Mouse (Mus musculus) intestine, embryonic 14.5 days (tissue): ENCODE measurements around the gene Emc8. TPM values are rescaled to one million over a fixed set of nuclear protein-coding genes. Genes with fewer than 3 reads are reported as not detected.
A peak's percentile ranks its signal among the peaks of the same experiment; 100 is the strongest.
"Not testable (repeated sequence)": the region's sequence is repeated elsewhere in the genome, so short reads cannot be mapped to it uniquely, and the experiment has no call there.

Experiments used
- ATAC-seq: fragments of 200-750 bp; cut with Nextera tagmentation; replicated peaks from 2 replicates; pipeline ENCODE4 v1.8.0; 2017; ENCODE audit warnings: low read depth, moderate number of reproducible peaks, moderate TSS enrichment, moderate library complexity; ENCODE audit not compliant: low FRiP score, low TSS enrichment
- DNase-seq: peaks from one replicate; pipeline ENCODE4 v3.0.0-alpha.2; 2018; ENCODE audit warnings: low spot score
- H3K27ac ChIP-seq: fragments of 300-500 bp; sonication (generic); 2 replicates; pipeline ENCODE4 v1.5.1; 2014; ENCODE audit warnings: low read depth, mild to moderate bottlenecking, control low read depth
- H3K27me3 ChIP-seq: fragments of 300-500 bp; sonication (generic); replicated peaks from 2 replicates; pipeline ENCODE4 v1.6.1; 2014; ENCODE audit warnings: low read length, control low read depth; ENCODE audit not compliant: control insufficient read depth, insufficient read depth
- H3K36me3 ChIP-seq: fragments of 300-500 bp; sonication (generic); 2 replicates; pipeline ENCODE4 v1.6.1; 2014; ENCODE audit warnings: low read length, control low read depth; ENCODE audit not compliant: control insufficient read depth, insufficient read depth
- H3K4me1 ChIP-seq: fragments of 300-500 bp; sonication (generic); replicated peaks from 2 replicates; pipeline ENCODE4 v1.6.1; 2014; ENCODE audit warnings: low read length, control low read depth, mixed read lengths; ENCODE audit not compliant: control insufficient read depth, insufficient read depth
- H3K4me2 ChIP-seq: fragments of 300-500 bp; sonication (generic); 2 replicates; pipeline ENCODE4 v1.6.1; 2014; ENCODE audit warnings: low read length
- H3K4me3 ChIP-seq: fragments of 300-500 bp; sonication (generic); 2 replicates; pipeline ENCODE4 v1.5.1; 2014; ENCODE audit warnings: low read depth, low read length, control low read depth, mixed read lengths
- H3K9ac ChIP-seq: fragments of 300-500 bp; sonication (generic); 2 replicates; pipeline ENCODE4 v1.6.1; 2014; ENCODE audit warnings: mild to moderate bottlenecking, low read length
- H3K9me3 ChIP-seq: fragments of 300-500 bp; sonication (generic); 2 replicates; pipeline ENCODE4 v1.6.1; 2016; ENCODE audit warnings: low read length, control low read depth; ENCODE audit not compliant: control insufficient read depth
- WGBS: fragments of 180-500 bp; shearing (Covaris S2); extraction: QIAGEN DNeasy Blood & Tissue Kit; methylation state at CpG from one replicate; pipeline ENCODE4 v1.1.7; 2014; 5-methylcytosine and 5-hydroxymethylcytosine counted together
- polyA plus RNA-seq: library from polyadenylated mRNA; unstranded; fragments of >200 nt; fragmentation: Nextera tagmentation; extraction: Ambion mirVana; gene quantifications from 2 replicates; pipeline ENCODE4 v1.2.1, GENCODE M21; 2014

The Emc8 gene
- polyA plus RNA-seq, 1 experiment from 2014 or later: 294 TPM

GRCm38 (mm10) chr8:120681113-120681512, 12.7 kb upstream of the Emc8 start:
- no peak for ATAC-seq

GRCm38 (mm10) chr8:120680405-120680804, 12.0 kb upstream of the Emc8 start:
- not testable (repeated sequence) for H3K4me2 ChIP-seq, H3K9me3 ChIP-seq, H3K27ac ChIP-seq, H3K27me3 ChIP-seq, ATAC-seq, H3K36me3 ChIP-seq, H3K4me3 ChIP-seq, H3K9ac ChIP-seq
- peak; percentile 79 for DNase-seq
- peaks cover 18% of the 10 kb centered on the region for H3K4me1 ChIP-seq
- whole genome bisulfite sequencing: 59% methylated on average over 7 of the region's 7 CpGs

More at GRCm38 (mm10) chr8:120681113-120681512, 12.7 kb upstream of the Emc8 start:
- DNase-seq: no peak
- no peaks in the 10 kb centered on the region for H3K36me3 ChIP-seq
- H3K9ac ChIP-seq: no peak overlapping the region
- no peak overlapping the region for H3K4me2 ChIP-seq
- peaks cover 22% of the 10 kb centered on the region for H3K4me1 ChIP-seq
- no peaks in the 10 kb centered on the region for H3K9me3 ChIP-seq
- H3K27me3 ChIP-seq: no peaks in the 10 kb centered on the region
- H3K4me3 ChIP-seq: no peak overlapping the region
- H3K27ac ChIP-seq: no peak overlapping the region
- 76% methylated on average over 10 of the region's 10 CpGs for WGBS

GRCm38 (mm10) chr8:120679629-120680387, 11.4 kb upstream of the Emc8 start:
- no peak overlapping the region for H3K27ac ChIP-seq
- H3K9me3 ChIP-seq: no peaks in the 10 kb centered on the region
- H3K27me3 ChIP-seq: no peaks in the 10 kb centered on the region
- DNase-seq (no peak), ATAC-seq (no peak)
- no peaks in the 10 kb centered on the region for H3K36me3 ChIP-seq
- H3K4me2 ChIP-seq: no peak overlapping the region
- no peak overlapping the region for H3K4me3 ChIP-seq
- H3K9ac ChIP-seq: no peak overlapping the region
- peaks cover 12% of the 10 kb centered on the region for H3K4me1 ChIP-seq
- WGBS: 41% methylated on average over 11 of the region's 11 CpGs

GRCm38 (mm10) chr8:120678447-120678846, 10.1 kb upstream of the Emc8 start:
- peaks cover 1% of the 10 kb centered on the region; the same call in 1 of the 2 replicates for H3K4me1 ChIP-seq
- H3K36me3 ChIP-seq: peaks cover 7% of the 10 kb centered on the region; the same call in 1 of the 2 replicates
- no peak overlapping the region for H3K9ac ChIP-seq
- ATAC-seq (peak; percentile 59), DNase-seq (peak; percentile 98)
- H3K27me3 ChIP-seq: no peaks in the 10 kb centered on the region
- H3K9me3 ChIP-seq: no peaks in the 10 kb centered on the region
- H3K4me3 ChIP-seq: no peak overlapping the region
- H3K27ac ChIP-seq: no peak overlapping the region
- 14% methylated on average over 10 of the region's 10 CpGs for WGBS
- H3K4me2 ChIP-seq: no peak overlapping the region

- WGBS: 72% methylated on average over 8 of the region's 8 CpGs
- peaks cover 34% of the 10 kb centered on the region for H3K36me3 ChIP-seq
- no peak overlapping the region for H3K27ac ChIP-seq
- no peaks in the 10 kb centered on the region for H3K9me3 ChIP-seq
- no peak overlapping the region for H3K9ac ChIP-seq
- no peak overlapping the region for H3K4me3 ChIP-seq
- no peak for ATAC-seq
- H3K27me3 ChIP-seq: no peaks in the 10 kb centered on the region
- H3K4me2 ChIP-seq: no peak overlapping the region
- no peaks in the 10 kb centered on the region; the same call in 1 of the 2 replicates for H3K4me1 ChIP-seq
- no peak for DNase-seq
Observed at GRCm38 (mm10) chr8:120675718-120676117, 7.3 kb upstream of the Emc8 start.

- peaks cover 9% of the 10 kb centered on the region; the same call in 1 of the 2 replicates for H3K4me1 ChIP-seq
- no peak overlapping the region for H3K4me2 ChIP-seq
- H3K4me3 ChIP-seq: no peak overlapping the region
- no peaks in the 10 kb centered on the region for H3K27me3 ChIP-seq
- no peak overlapping the region for H3K9ac ChIP-seq
- H3K9me3 ChIP-seq: no peaks in the 10 kb centered on the region
- H3K36me3 ChIP-seq: peaks cover 45% of the 10 kb centered on the region
- DNase-seq (no peak), ATAC-seq (no peak)
- no peak overlapping the region for H3K27ac ChIP-seq
- 93% methylated on average over 7 of the region's 7 CpGs for WGBS
Observed at GRCm38 (mm10) chr8:120673298-120673697, 4.9 kb upstream of the Emc8 start.

- DNase-seq (no peak), ATAC-seq (no peak)
- 92% methylated on average over 16 of the region's 16 CpGs for WGBS
- no peak overlapping the region for H3K4me2 ChIP-seq
- H3K4me1 ChIP-seq: peaks cover 9% of the 10 kb centered on the region; the same call in 1 of the 2 replicates
- no peaks in the 10 kb centered on the region for H3K27me3 ChIP-seq
- H3K4me3 ChIP-seq: no peak overlapping the region
- H3K9ac ChIP-seq: no peak overlapping the region
- H3K27ac ChIP-seq: no peak overlapping the region
- H3K9me3 ChIP-seq: no peaks in the 10 kb centered on the region
- peaks cover 45% of the 10 kb centered on the region for H3K36me3 ChIP-seq
Observed at GRCm38 (mm10) chr8:120672626-120673229, 4.4 kb upstream of the Emc8 start.

GRCm38 (mm10) chr8:120671775-120672174, 3.4 kb upstream of the Emc8 start:
- no peak overlapping the region for H3K27ac ChIP-seq
- no peak overlapping the region for H3K4me2 ChIP-seq
- no peak overlapping the region for H3K9ac ChIP-seq
- H3K4me3 ChIP-seq: no peak overlapping the region
- H3K27me3 ChIP-seq: no peaks in the 10 kb centered on the region
- peaks cover 13% of the 10 kb centered on the region for H3K4me1 ChIP-seq
- H3K36me3 ChIP-seq: peaks cover 45% of the 10 kb centered on the region
- ATAC-seq: no peak
- WGBS: 63% methylated on average over 6 of the region's 6 CpGs
- no peak for DNase-seq
- no peaks in the 10 kb centered on the region for H3K9me3 ChIP-seq
